Mouse (Mus musculus): ENCODE data around the gene Twnk. TPM values are rescaled to one million over a fixed set of nuclear protein-coding genes. Genes with fewer than 3 reads are reported as not detected.

Twnk gene
- polyA plus RNA-seq, 1 experiment from 2014 or later = 20.9 TPM

- Histone ChIP-seq H3K4me2 (peak overlapping the region; percentile 93), H3K27ac (peak overlapping the region; percentile 79), H3K4me1 (peaks cover 82% of the 10 kb centered on the region), H3K9ac (peak overlapping the region; percentile 70), H3K9me3 (replicated peaks) (no peaks in the 10 kb centered on the region), H3K36me3 (peaks cover 16% of the 10 kb centered on the region), H3K4me3 (peak overlapping the region; percentile 66), H3K27me3 (replicated peaks) (peaks cover 3% of the 10 kb centered on the region; the same call in 1 of the 2 replicates)
- WGBS (ENCODE audit: insufficient replicate concordance) = 3% methylated on average over 17 of the region's 18 CpGs
- ATAC-seq = no peak
Measured at GRCm38 (mm10) chr19:45016341-45017215, 11.1 kb downstream of the Twnk start.

- Histone ChIP-seq H3K9me3 (replicated peaks) (no peaks in the 10 kb centered on the region), H3K4me1 (peaks cover 82% of the 10 kb centered on the region), H3K9ac (peak overlapping the region; percentile 69), H3K27me3 (replicated peaks) (peaks cover 3% of the 10 kb centered on the region; the same call in 1 of the 2 replicates), H3K4me3 (peak overlapping the region; percentile 66), H3K4me2 (peak overlapping the region; percentile 93), H3K36me3 (peaks cover 12% of the 10 kb centered on the region), H3K27ac (peak overlapping the region; percentile 79)
- under 1% methylated on average over 27 of the region's 27 CpGs for WGBS (ENCODE audit: insufficient replicate concordance)
- peak; percentile 41 for ATAC-seq
Measured at GRCm38 (mm10) chr19:45017216-45017771, 11.8 kb downstream of the Twnk start.

DNA sequence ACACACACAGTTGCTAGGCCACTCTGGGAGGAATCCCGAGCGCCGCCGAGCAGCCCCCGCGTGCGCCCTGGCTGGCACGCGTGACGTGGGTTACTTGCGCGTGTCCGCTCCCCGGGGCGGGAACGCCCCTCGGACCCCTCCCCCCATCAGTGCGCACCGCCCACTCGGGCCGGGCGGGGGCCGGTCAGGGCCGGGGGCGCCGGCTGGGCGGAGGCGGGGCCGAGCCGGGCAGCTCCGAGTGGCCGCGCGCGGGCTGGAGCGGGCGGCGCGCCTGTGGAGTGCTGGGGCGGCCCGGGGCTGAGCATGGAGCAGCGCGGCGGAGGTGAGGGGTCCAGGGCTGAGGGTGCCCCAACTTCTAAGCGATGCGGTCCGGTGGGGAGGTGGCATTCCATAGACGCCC is 12.4 kb downstream of the Twnk start:
- peak; percentile 41 for ATAC-seq
- WGBS (ENCODE audit: insufficient replicate concordance) = under 1% methylated on average over 45 of the region's 48 CpGs
- peak overlapping the region; percentile 66 for H3K4me3 ChIP-seq
- peak overlapping the region; percentile 93 for H3K4me2 ChIP-seq
- H3K9ac ChIP-seq = peak overlapping the region; percentile 69
- no peaks in the 10 kb centered on the region for H3K9me3 ChIP-seq (replicated peaks)
- H3K36me3 ChIP-seq = peaks cover 14% of the 10 kb centered on the region
- peaks cover 82% of the 10 kb centered on the region for H3K4me1 ChIP-seq
- H3K27ac ChIP-seq = peak overlapping the region; percentile 79
- peaks cover 3% of the 10 kb centered on the region; the same call in 1 of the 2 replicates for H3K27me3 ChIP-seq (replicated peaks)

DNA sequence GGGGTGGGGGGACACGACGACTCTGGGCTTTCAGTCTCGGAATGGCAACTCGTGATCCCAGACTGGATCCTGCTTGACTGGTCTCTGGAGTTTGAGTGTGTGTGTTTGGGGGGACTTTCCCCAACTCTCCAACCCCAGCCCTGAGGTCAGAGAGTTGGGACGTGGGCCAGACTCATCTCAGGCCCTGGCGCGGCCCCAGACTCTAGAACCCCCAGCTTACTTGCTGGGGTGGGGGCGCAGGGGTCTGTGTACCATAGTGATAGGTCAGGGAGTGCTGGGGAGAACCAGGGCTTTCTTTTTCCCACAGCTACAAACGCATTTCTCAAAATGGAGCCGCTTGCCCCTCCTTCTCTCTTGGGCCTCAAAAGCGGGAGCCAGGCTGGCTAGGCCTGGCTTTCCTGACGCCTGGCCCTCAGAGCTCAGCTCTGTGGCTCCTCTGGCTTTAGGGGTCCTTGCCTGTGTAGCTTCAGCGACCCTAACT is 12.9 kb downstream of the Twnk start:
- H3K27me3 ChIP-seq (replicated peaks) = peaks cover 3% of the 10 kb centered on the region; the same call in 1 of the 2 replicates
- H3K9ac ChIP-seq = peak overlapping the region; percentile 69
- peak overlapping the region; percentile 66 for H3K4me3 ChIP-seq
- H3K27ac ChIP-seq = peak overlapping the region; percentile 79
- H3K4me2 ChIP-seq = peak overlapping the region; percentile 93
- WGBS (ENCODE audit: insufficient replicate concordance) = 14% methylated on average over 12 of the region's 13 CpGs
- H3K36me3 ChIP-seq = peaks cover 15% of the 10 kb centered on the region
- ATAC-seq = no peak
- peaks cover 77% of the 10 kb centered on the region for H3K4me1 ChIP-seq
- H3K9me3 ChIP-seq (replicated peaks) = no peaks in the 10 kb centered on the region

DNA sequence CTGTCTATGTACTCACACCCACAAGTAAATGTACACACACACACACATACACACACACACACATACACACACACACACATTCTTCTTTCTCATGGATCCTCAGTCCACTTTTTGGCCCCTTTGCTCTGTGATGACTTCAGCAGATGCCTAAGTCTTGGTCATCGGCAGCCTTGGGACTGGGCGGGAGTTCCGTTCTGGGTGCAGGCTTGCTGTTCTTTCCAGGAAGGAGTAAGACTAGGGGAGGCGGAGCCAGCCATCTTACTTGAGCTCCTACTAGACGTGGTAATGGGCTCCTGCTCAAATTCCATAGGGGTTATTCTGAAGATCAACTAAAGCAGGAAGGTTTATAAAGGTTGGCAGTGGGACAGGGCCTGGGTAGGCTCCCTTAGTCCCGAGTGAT is 14.9 kb downstream of the Twnk start:
- no peak overlapping the region for H3K27ac ChIP-seq
- H3K27me3 ChIP-seq (replicated peaks) = peaks cover 3% of the 10 kb centered on the region; the same call in 1 of the 2 replicates
- peaks cover 32% of the 10 kb centered on the region for H3K36me3 ChIP-seq
- no peak for ATAC-seq
- peaks cover 57% of the 10 kb centered on the region for H3K4me1 ChIP-seq
- no peak overlapping the region for H3K9ac ChIP-seq
- H3K4me3 ChIP-seq = no peak overlapping the region
- no peaks in the 10 kb centered on the region for H3K9me3 ChIP-seq (replicated peaks)
- WGBS (ENCODE audit: insufficient replicate concordance) = 63% methylated on average over 6 of the region's 6 CpGs
- H3K4me2 ChIP-seq = 0 out of 2 replicates have a peak overlapping the region, but pooled peaks have one; percentile 12

DNA sequence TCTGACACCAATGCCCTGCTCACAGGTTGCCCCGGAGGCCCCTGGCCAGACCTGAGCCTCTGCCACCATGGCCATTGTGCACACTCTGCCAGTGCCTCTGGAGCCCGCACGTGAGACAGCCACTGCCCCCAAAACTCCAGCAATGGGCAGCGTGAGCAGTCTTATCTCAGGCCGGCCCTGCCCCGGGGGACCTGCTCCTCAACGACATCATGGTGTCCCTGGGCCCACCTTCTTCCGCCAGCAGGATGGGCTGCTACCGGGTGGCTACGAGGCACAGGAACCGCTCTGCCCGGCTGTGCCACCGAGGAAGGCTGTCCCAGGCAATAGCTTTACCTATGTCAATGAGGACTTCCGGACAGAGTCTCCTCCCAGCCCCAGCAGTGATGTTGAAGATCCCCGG is 15.9 kb downstream of the Twnk start:
- H3K9me3 ChIP-seq (replicated peaks) = no peaks in the 10 kb centered on the region
- 76% methylated on average over 15 of the region's 15 CpGs for WGBS (ENCODE audit: insufficient replicate concordance)
- H3K9ac ChIP-seq = no peak overlapping the region
- H3K27ac ChIP-seq = no peak overlapping the region
- peaks cover 47% of the 10 kb centered on the region for H3K4me1 ChIP-seq
- H3K4me3 ChIP-seq = no peak overlapping the region
- no peak for ATAC-seq
- peaks cover 42% of the 10 kb centered on the region for H3K36me3 ChIP-seq
- H3K4me2 ChIP-seq = no peak overlapping the region
- peaks cover 3% of the 10 kb centered on the region; the same call in 1 of the 2 replicates for H3K27me3 ChIP-seq (replicated peaks)

DNA sequence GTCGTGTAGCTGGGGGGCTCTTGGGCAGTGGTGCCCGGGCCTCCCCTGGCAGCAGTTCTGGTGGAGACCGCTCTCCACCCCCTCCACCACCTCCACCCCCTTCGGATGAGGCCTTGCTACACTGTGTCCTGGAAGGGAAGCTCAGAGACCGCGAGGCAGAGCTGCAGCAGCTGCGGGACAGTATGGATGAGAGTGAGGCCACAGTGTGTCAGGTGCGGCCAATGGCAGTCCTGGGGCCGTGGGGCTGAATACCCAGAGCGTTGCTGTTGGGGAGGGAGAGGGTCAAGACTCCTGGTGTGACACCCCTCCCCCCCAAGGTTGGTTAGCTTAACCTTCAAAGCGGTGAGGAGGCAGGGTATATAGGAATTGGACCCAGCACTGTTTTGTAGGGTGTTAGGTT is 18.5 kb downstream of the Twnk start:
- Histone ChIP-seq H3K4me2 (no peak overlapping the region), H3K27ac (no peak overlapping the region), H3K4me1 (peaks cover 21% of the 10 kb centered on the region), H3K9me3 (replicated peaks) (no peaks in the 10 kb centered on the region), H3K27me3 (replicated peaks) (peaks cover 6% of the 10 kb centered on the region; the same call in 1 of the 2 replicates), H3K9ac (no peak overlapping the region), H3K36me3 (peaks cover 57% of the 10 kb centered on the region), H3K4me3 (no peak overlapping the region)
- no peak for ATAC-seq
- WGBS (ENCODE audit: insufficient replicate concordance) = 72% methylated on average over 11 of the region's 11 CpGs

DNA sequence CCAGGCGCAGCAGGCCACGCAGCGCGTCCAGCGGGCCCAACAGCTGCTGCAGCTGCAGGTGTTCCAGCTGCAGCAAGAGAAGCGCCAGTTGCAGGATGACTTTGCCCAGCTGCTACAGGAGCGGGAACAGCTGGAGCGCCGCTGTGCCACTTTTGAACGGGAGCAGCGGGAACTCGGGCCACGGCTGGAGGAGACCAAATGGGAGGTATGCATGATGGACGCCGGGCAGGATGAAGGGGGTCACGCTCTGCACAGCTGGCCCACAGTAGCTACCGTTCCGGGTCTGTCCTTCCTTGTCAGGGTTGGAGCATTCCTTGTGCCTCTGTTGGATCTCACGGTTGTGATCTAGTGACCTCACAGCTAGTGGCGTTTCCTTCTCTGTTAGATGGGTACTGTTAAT is 19.3 kb downstream of the Twnk start:
- Histone ChIP-seq H3K4me3 (no peak overlapping the region), H3K36me3 (peaks cover 57% of the 10 kb centered on the region), H3K4me1 (peaks cover 15% of the 10 kb centered on the region), H3K9me3 (replicated peaks) (no peaks in the 10 kb centered on the region), H3K27ac (no peak overlapping the region), H3K4me2 (no peak overlapping the region), H3K27me3 (replicated peaks) (peaks cover 8% of the 10 kb centered on the region; the same call in 1 of the 2 replicates), H3K9ac (no peak overlapping the region)
- ATAC-seq = no peak
- WGBS (ENCODE audit: insufficient replicate concordance) = 87% methylated on average over 20 of the region's 20 CpGs

GRCm38 (mm10) chr19:45025937-45026568 is 20.6 kb downstream of the Twnk start:
- Histone ChIP-seq H3K27me3 (replicated peaks) (peaks cover 8% of the 10 kb centered on the region; the same call in 1 of the 2 replicates), H3K27ac (no peak overlapping the region), H3K36me3 (peaks cover 56% of the 10 kb centered on the region), H3K9me3 (replicated peaks) (no peaks in the 10 kb centered on the region), H3K4me3 (no peak overlapping the region), H3K9ac (no peak overlapping the region), H3K4me2 (no peak overlapping the region), H3K4me1 (peaks cover 15% of the 10 kb centered on the region)
- 90% methylated on average over 37 of the region's 37 CpGs for WGBS (ENCODE audit: insufficient replicate concordance)
- ATAC-seq = no peak

- WGBS (ENCODE audit: insufficient replicate concordance) = 70% methylated on average over 6 of the region's 6 CpGs
- no peak overlapping the region for H3K27ac ChIP-seq
- H3K27me3 ChIP-seq (replicated peaks) = peaks cover 8% of the 10 kb centered on the region; the same call in 1 of the 2 replicates
- H3K9ac ChIP-seq = no peak overlapping the region
- no peaks in the 10 kb centered on the region for H3K9me3 ChIP-seq (replicated peaks)
- no peak overlapping the region for H3K4me3 ChIP-seq
- no peak overlapping the region for H3K4me2 ChIP-seq
- ATAC-seq = no peak
- H3K4me1 ChIP-seq = peaks cover 18% of the 10 kb centered on the region
- H3K36me3 ChIP-seq = peaks cover 49% of the 10 kb centered on the region
Measured at GRCm38 (mm10) chr19:45026958-45027670, 21.7 kb downstream of the Twnk start.

DNA sequence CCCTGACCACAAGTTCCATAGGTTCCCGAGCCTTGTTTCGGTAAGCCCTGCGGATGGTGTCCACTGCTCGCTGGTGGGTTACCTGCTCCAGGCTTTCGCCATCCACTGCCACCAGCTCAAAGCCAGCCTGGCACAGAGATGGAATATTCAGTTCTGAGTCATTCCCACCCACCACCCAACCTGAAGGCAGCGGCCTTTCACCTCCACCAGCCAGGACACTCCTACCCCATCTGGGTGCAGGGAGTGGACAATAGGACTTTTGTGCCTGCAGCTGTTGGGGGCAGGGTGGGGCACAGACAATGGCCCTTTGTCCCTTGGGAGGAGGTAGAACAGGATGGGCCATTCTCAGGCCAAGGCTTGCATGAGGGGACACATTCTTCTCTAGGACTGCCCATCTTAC is 22.4 kb downstream of the Twnk start:
- Histone ChIP-seq H3K4me3 (no peak overlapping the region), H3K27ac (no peak overlapping the region), H3K36me3 (peaks cover 43% of the 10 kb centered on the region), H3K4me2 (no peak overlapping the region), H3K4me1 (peaks cover 18% of the 10 kb centered on the region), H3K27me3 (replicated peaks) (peaks cover 8% of the 10 kb centered on the region; the same call in 1 of the 2 replicates), H3K9me3 (replicated peaks) (no peaks in the 10 kb centered on the region), H3K9ac (no peak overlapping the region)
- 75% methylated on average over 6 of the region's 6 CpGs for WGBS (ENCODE audit: insufficient replicate concordance)
- no peak for ATAC-seq
